Mouse (Mus musculus): ENCODE data around the gene Clmp.

The Clmp gene

DNA sequence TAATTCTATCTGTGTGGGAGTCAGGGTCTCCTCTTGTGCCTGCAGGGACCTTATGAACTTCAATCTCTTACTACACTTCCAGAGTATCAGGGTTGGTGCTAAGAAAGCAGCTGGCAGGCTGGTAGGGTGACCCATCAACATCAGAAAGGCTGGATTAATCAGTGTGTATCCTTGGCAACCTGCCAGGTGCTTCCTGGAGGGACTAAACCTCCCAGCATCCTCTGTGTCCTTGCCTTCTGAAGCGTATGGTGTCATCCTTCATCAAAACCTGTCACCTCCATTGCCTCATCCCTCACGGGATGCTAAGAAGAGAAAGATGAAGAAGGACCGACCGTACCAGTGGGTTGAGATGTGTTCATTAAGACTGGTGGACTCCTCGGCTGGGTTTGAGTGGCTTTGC lies 8.0 kb downstream of the Clmp start:
- peak; percentile 50 for DNase-seq

DNA sequence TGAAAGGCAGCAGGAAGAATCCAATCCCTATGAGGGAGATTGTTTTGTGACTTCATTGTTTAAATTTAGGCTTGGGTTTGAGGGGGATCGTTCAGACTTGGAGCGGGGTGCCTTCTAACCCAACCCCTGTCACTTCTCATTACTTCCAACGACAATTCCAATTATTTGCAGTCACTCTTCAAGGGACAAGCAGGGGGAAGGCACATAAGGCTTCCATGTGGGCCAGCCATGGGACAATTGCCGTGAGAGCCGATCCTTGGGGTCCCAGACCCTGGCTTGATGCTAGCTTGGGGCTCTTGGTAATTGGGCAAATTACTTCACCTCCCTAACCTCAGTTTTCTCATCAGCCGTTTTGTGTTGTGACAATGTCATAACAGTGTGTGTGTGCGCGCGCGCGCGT lies 8.5 kb downstream of the Clmp start:
- DNase-seq: no peak

DNA sequence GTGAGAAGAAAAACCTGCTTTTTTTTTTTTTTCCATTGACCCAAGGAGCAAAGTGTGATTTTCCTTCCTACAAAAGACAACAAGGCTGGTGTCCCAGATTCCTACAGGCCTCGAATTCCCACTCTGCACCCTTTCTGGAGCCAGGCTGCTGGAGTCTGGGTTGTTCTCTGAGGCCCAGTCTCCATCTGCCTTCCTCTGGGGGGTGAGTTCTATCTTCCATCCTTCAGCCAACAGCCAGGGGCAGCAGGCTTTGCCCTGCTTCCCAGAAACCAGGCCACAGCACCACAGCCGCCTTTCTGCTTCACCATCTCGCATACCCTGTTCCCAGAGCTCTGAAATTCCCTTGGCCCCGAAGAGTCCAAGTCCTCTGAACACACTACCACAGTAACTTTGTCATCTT lies 10.3 kb downstream of the Clmp start:
- peak; percentile 54 for DNase-seq

DNA sequence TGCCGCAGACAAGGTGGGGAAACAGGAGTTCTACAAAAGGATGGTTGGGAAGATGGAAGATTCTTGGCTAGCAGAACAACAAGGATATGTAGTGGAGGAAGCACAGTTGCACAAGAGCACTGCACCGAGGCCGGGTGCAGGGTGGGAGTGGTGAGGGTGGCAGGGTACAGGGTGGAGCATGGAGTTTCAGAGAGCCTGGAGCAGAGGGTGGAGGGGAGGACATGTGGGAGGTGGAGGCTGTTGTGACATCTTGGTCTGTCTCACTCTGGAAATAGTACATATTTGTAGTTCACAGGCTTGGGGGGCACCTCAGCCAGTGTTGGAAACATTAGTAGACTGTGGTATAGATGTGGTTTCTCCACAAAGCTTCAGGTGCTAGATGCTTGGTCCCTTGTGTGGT lies 13.4 kb downstream of the Clmp start:
- no peak for DNase-seq

DNA sequence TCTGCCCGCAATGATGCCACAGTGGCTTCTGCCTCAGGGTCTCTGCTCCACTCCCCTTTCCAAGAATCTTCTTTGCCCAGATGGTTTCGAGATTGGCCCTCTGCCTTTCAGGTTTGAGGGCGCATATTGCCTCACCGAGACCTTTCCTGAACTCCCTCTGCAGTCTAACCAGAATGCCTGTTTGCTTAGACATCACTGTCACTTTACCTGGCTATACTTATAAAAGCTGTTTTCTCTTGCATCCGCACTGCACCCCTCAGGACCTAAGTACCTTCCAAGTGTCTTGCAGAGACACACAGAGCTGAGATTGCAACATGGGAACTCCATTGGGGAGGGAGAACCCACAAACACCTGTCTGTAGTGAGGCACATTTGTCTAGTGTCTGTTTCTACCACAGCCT lies 14.5 kb downstream of the Clmp start:
- DNase-seq: no peak

DNA sequence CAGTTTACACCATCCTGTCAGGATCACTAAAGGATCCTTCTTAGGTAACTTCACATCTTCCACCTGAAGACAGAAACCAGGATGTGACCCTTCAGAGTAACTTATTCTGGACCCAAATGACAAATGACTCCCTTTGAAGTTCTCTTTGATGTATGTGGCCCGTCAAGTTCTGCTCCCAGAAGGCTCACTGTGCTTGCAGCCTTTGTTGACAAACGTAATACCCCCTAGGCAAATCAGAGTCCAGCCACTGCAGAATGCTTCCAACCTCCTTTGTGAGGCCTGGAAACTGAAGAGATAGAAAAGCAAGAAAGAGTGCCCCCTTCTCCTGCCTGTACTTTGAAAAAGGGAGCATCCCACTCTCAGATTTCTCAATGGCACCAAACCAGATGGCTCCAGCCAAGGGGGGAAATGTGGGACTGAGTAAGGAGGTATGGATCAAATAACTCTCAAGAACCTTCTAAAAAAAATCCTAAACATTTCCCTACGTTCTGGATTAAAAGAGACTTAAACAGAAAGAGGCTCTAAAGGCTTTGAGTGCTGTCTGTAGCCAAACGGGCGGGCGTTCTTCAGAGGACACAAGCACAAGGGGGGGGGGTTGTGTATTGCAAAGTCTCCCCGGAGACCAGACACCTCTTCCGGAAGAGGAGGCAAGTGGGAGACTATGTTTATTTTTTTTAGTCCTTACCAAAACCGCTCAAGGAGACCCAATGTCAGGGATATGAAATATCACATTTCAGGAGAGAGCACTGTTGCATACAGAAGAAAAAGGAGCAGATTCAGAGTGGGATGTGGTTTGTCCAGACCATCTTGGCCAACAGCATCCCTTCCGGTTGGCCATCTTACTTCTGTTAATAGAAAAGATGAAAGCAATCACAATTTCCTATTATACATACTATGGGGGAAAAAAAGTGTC lies 18.9 kb downstream of the Clmp start:
- DNase-seq: no peak

DNA sequence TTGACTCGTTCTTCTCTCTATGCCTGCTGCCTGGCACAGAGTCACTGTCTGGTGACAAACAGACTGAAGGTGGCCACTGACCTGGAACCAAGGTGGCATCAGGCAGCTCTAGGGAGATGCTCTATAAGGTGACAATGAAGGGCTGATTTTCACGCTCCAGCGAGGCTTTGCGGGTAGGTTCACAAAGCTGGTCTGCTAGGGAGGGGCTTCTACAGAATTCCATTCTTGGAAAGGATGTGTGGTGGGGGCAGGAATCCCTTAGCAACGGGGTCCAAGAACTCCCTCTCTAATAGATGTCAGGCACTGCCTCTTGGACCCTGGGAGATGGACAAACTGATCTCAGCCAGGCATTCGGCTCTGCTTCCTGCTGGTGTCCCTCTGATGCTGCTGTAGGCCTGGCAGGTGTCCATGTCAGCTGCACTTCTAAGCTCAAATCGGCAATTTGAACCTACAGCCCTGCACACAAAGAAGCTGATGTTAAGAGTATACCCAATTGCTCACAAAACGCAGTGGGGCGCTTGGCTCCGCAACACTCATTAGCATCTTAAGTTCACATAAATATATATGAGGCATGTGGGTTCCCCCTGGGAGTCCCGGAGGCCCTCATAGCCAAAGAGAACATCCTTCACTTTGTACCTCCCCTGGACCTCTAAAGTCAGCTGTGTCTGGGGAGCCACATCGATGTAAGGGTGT lies 22.8 kb downstream of the Clmp start:
- DNase-seq: peak; percentile 50

DNA sequence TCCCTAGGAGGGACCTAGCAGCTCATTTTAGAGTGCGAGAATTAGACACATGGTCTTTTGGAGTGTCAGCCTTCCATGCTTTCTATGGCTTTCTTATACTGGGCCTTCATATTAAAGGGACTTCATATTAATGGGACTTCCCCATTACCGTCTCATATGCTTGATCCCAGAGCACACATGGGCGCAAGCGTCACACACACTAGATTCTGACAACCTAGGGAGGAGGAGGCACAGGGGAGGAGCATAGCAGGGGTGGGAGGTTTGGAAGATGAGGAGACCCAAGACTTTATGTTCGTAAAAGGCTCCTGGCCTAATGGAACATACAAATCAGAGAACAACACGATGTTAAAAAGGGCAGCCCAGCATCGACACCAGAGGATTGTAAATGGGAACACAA lies 23.4 kb downstream of the Clmp start:
- DNase-seq: no peak

DNA sequence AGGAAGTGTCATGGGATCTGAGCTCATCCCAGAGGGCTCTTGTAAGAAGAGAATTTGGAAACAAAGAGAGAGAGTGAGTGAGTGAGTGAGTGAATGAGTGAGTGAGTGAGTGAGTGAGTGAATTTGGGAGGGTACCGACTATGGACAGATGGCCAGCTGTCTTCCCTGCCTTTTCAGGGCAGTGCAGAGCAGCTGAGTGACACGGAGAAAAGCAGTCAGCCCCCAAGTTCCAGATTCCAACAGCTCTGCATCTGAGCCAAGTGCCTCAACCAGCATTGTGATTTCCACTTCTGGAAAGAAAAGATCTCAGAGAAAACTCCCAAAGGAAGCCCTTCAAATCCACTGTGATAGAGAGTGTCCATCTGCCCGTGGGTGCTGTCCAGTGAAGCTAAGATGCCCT lies 23.8 kb downstream of the Clmp start:
- DNase-seq: no peak

DNA sequence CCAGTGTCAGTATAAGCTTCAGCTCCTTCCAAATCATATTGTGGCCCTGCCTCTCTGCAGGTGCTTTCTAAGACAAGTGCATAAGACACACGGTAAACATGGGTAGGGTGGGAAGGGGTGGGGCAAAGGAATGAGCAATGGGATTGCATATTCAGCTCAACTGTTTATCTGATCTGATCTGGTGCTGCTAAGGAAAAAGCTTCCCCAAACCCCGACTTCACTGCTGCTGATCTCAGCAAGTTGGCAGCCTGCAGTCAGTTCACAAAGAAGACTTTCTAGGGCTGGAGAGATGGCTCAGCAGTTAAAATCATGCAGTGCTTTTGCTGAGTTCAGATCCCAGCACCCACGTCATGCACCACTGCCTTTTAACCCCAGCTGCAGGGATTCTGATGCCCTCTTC lies 24.2 kb downstream of the Clmp start:
- no peak for DNase-seq

DNA sequence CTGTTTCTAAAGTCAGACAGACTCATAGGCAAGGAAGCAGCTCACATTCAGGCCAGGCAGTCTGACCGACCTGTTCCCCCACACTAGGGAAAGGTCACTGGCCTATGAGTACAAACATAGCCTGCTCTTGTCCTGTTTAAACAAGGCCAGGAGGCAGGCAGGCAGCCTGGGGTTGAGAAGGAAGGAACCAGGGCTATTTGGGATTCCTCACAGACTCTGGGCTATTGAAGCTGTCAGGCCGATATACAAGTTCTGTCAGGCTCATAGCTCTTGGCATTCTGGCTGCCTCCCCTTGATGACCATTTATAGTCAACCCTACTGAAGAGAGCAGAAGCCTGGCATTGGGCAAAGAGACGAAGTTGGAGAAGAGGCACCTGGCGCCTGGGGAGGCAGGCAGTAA lies 25.9 kb downstream of the Clmp start:
- DNase-seq: no peak

DNA sequence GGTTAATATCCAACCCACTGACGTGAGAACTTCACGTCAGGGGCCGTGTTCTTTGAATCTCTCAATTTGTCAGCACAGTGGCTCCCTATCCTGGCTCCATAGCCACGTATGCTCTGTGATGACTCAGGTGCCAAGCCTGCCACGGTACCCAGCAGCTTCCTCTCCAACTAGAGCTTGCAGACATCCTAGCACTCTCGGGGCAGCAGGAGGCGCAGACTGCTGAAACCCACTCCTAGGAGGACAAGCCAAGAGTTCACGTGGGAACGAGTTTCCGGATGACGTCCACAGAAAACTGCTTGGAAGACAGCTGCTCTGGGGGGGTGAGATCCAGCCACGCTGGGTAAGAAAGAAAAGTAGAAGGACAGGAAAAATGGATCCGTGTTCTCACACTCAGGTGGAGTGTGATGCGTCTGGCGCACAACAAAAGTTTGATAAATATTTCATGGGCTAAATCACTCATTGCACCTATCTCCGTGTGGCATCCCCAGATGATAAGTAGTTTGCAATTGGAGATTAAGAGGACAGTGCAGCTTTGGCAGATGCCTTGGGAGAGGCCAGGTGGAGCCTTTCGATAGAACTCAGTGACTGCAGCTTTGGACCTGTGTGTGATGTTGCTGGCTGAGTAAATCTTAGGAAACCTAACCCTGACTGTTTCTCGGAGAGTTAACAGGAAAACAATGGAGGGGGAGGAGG lies 31.6 kb downstream of the Clmp start:
- DNase-seq: peak; percentile 59

DNA sequence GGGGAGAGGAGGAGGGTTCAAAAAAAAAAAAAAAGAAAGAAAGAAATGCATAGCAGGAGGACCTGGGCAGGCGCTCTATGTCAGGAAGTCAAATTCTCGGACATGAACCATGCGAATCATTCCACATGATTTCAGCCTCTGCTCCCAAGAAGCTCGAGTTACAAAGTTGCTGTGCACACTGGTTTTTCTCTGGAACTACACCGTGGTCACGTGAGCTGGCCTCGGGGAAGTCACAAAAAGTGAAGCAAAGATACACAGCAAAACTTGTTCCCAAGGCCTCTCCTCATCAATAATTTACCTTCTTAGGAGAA lies 32.1 kb downstream of the Clmp start:
- no peak for DNase-seq

DNA sequence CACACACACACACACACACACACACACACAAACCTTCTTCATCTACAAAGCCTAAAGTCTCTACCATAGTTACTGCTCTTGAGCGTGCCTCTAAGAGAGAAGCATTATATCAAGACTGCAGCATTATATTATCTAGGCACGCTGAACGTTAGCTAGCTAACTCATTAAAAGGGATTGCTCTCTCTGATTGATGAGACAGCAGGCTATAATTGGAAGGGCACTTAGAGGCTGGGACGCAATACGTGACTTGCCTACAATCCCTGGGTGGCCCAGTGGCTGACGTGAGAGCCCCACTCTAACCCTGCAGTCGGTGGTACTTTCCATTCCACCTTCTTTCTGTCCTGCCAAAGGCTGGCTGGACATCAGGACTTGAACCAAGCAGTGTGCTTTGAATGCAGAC lies 35.1 kb downstream of the Clmp start:
- no peak for DNase-seq

DNA sequence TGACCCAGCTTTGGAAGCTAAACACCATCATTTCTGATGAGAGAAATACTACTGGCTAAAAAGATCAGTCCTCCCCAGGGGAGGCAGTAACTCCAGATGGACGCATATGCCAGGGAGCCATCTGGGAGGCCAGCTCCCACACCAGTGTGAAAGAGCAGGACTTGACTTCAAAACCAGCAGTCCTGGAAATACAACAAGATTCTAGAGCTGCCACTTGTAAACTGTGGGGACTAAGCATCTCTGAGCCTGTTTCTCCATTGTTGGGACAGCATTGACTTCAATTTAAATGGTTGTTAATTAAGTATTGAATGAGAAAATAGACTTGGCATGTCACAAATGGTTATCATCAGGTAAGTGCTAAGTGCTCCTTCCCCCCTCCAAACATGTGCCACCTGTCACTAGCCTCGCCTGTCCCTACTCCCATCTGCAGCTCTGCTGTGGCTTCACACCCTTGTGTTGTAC lies 37.6 kb downstream of the Clmp start:
- peak; percentile 81 for DNase-seq

DNA sequence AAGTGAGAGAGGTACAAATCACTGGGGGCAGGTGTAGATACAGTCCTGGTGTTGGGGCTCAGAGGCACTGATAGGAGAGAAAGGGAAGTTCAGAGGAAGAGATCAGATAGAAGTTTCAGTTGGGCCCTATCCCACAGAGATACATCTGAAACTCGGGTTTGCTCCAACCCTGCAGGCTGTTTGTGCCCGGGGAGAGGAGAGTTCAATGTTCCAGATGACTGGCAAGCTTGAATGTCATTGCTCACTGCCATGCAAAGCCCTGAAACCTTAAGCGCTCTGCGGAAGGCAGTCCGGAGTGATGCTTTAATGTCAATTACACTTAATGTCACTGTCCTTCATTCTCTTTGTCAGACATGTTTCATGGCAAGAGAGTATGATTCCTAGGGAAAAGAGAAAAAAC lies 39.2 kb downstream of the Clmp start:
- no peak for DNase-seq

DNA sequence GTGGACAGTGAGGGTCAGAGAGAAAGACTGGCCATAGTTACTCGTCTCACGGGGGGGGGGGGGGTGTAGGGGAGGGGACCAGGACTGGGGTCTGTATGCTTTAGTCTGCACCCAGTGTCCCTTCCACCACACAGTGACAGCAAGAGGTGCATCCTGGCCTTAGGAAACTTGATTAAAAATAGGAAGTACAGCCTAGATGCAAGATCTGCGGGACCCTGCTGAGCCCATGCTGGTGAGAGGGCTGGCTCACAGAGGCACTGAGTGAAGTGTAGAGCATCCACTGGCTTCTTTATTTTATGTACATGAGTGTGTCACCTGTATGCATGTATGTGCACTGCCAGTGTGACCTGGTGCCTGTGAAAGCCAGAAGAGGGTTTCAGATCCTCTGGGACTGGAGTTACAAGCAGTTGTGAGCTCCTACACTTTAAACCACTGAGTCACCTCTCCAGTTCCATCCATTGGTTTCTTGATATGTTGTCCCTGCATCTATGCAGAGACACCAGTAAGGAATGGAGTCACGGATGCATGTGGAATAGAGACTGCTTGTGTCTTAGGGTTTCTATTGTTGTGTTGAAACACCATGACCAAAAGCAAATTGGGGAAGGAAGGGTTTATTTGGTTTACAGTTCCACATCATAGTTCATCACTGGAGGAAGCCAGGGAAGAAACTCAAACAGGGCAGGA lies 41.5 kb downstream of the Clmp start:
- no peak for DNase-seq

DNA sequence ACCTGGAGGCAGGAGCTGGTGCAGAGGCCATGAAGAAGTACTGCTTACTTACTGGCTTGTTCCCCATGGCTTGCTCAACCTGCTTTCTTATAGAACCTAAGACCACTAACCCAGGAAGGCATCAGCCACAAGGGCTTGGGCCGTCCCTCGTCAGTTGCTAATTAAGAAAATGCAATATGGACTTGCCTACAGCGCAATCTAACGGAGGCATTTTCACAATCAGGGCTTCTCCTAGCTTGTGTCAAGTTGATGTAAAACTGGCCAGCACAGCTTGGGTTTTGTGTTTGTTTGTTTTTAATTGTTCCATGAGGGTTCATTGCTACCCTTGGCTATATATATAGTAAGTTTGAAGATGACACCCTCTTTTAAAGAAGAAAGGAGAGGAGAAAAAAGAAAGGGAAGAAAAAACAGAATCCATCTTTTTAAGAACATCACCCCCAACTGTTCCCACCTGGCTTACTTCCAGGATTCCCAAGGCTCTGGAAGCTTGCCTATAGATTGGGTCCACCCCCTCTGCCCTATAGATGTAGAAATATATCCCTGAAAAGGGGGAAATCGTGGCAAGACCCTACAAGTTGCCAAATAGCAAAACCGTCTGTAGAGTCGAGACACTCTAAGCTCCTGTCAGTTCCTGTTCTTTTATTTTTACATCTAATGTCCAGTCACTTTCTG lies 42.2 kb downstream of the Clmp start:
- no peak for DNase-seq

DNA sequence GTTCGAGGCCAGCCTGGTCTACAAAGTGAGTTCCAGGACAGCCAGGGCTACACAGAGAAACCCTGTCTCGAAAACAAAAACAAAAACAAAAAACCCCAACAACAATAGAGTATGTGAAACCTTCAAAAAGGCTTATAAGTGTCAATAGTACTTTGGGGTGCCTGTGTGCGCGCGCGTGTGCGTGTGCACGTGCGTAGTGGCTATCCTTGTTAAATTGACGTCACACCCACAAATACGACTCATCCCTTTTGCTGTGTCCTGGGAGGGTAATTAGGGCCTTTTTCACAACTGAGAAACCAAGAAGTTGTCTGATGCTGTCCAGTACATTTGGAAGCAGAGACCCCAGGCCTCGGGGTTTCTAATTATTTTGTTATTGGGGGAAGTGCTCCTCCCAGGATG lies 44.5 kb downstream of the Clmp start:
- no peak for DNase-seq

DNA sequence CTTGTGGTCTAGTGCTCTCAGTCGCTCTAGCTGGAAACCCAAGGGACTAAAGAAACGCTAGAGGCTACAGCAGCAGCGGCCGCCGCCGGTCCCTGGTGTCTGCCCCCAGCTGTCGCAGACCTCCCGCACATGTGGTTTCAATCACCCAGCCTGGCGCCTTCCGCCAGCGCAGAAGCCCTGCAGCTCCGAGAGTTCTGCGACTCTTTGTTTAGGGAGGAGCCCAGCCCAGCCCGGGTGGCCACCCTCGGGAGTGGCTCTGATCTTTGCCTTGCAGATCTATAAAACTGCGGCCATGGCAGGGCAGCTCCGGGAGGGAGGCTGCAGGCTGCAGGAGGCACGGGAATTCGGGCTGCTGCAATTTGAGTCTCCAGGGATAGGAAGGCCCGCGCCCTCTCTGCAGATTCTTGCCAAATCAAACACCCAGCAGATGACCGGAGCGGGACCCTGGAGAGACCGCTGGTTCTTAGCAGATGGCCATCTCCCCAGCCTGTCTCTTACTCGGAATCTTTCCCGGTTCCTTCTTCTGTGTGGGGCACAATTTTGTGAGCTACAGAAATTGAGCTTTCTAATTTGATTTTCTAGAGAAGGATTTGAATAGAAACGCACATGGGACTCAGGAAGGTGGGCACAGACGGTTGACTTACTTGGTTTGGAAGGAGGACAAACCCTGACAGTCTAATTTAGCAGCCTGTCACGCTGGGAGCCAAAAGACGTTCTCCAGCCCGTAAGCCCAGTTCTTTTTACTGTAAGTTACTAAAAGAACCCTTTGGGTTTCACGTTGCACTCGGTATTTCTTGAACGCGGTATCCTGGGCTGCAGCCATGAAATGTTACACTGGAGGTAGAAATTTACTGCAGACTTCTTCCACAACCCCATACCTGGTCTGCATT lies 45.2 kb downstream of the Clmp start:
- peak; percentile 83 for DNase-seq

DNA sequence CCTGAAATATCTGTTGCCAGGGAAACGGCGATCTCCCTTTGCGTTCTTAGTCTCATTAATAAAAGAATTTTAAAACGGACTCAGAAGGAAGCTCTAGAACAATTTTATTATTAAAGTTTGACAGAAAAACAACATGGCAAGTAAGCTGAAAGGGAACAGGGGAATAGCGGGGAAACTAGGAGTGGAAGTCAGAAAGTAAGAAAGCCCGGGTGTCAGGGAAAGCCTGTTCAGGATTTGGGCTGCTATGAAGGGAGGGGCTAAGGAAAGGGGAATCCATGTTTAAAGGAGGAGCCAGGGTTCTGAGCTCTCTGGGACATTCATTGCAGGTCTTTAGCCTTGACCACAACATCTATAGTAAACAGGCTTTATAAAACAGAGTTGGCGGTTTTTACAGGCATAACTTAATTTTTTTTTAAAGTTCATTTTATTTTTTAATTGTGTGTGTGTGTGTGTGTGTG lies 45.9 kb downstream of the Clmp start:
- DNase-seq: no peak

DNA sequence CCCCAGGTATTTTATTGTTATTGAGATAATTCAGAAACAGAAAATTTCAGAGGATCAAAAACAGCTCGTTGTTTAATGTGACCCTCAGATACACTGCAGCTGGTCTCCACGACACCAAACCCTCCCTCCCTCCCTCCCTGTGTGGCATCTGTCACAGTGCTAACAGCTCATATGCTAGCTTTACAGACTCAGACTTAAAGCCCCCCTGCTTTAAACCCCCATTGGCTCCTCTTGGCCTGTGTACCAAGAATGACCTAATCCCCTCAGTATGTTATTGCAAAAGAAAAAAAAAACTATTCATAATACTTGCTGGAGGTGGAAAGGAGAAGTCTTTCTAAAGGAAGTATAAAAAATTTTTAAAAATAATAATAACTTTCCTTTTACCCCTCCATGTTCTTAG lies 46.5 kb downstream of the Clmp start:
- no peak for DNase-seq
